In genomic region chr16:42873942-42874341, GRCm38 (mm10) we compare ENCODE assay signal across 8 mouse cellular contexts. TPM values are rescaled to one million over a fixed set of nuclear protein-coding genes. Genes with fewer than 3 reads are reported as not detected.
DNase-seq lines count a peak whose midpoint lies in the region; ATAC-seq and TF ChIP-seq lines count a peak whose summit lies in the region.

No protein-coding gene starts in this region.

- peak overlapping the region; percentile 48 for H3K4me2 ChIP-seq in intestine, embryonic 14.5 days (ENCODE audit: low read length)
- no peak overlapping the region for H3K4me2 ChIP-seq in intestine, postnatal 0 days (replicated peaks; ENCODE audit: low read depth)
- peak overlapping the region; percentile 40; the same call in 1 of the 2 replicates for H3K4me2 ChIP-seq in stomach, embryonic 14.5 days (replicated peaks; ENCODE audit: low read depth, low read length)
- H3K4me2 ChIP-seq in stomach, postnatal 0 days (replicated peaks; ENCODE audit: low read depth) = no peak overlapping the region

- no peaks in the 10 kb centered on the region for H3K36me3 ChIP-seq in intestine, embryonic 14.5 days (ENCODE audit: control insufficient read depth, insufficient read depth, low read length)
- H3K36me3 ChIP-seq in intestine, postnatal 0 days (ENCODE audit: control insufficient read depth, insufficient read depth) = no peaks in the 10 kb centered on the region
- no peaks in the 10 kb centered on the region for H3K36me3 ChIP-seq in stomach, embryonic 14.5 days (ENCODE audit: control insufficient read depth, insufficient read depth, low read length)
- H3K36me3 ChIP-seq in stomach, postnatal 0 days (ENCODE audit: control insufficient read depth, insufficient read depth, low read length) = no peaks in the 10 kb centered on the region

- H3K9ac ChIP-seq in intestine, embryonic 14.5 days (ENCODE audit: low read length) = no peak overlapping the region
- H3K9ac ChIP-seq in intestine, postnatal 0 days (ENCODE audit: low read depth, low read length) = no peak overlapping the region
- no peak overlapping the region for H3K9ac ChIP-seq in stomach, embryonic 14.5 days (replicated peaks; ENCODE audit: low read depth, low read length)
- no peak overlapping the region for H3K9ac ChIP-seq in stomach, postnatal 0 days (ENCODE audit: low read length)

- peaks cover 8% of the 10 kb centered on the region; the same call in 1 of the 2 replicates for H3K4me1 ChIP-seq in intestine, embryonic 14.5 days (replicated peaks; ENCODE audit: control insufficient read depth, insufficient read depth, low read length)
- H3K4me1 ChIP-seq in intestine, postnatal 0 days (replicated peaks; ENCODE audit: control insufficient read depth, insufficient read depth, low read length) = 0 out of 2 replicates have a peak, but pooled peaks cover 4% of the 10 kb centered on the region
- no peaks in the 10 kb centered on the region for H3K4me1 ChIP-seq in stomach, embryonic 14.5 days (ENCODE audit: control insufficient read depth, insufficient read depth, low read length)
- no peaks in the 10 kb centered on the region for H3K4me1 ChIP-seq in stomach, postnatal 0 days (replicated peaks; ENCODE audit: control insufficient read depth, insufficient read depth)

- ATAC-seq in intestine, embryonic 14.5 days (replicated peaks; ENCODE audit: low FRiP score, low TSS enrichment, low read depth) = no peak
- ATAC-seq in intestine, postnatal 0 days = no peak
- no peak for ATAC-seq in stomach, embryonic 14.5 days (ENCODE audit: insufficient number of reproducible peaks, insufficient read depth, low FRiP score, low read depth)
- ATAC-seq in stomach, postnatal 0 days (ENCODE audit: low FRiP score, low TSS enrichment) = no peak
- ATAC-seq in megakaryocyte-erythroid progenitor cell, adult 5-6 weeks (replicated peaks; ENCODE audit: low FRiP score, low TSS enrichment, poor library complexity, severe bottlenecking) = no peak
- ATAC-seq in erythroblast, adult 5-6 weeks (replicated peaks; ENCODE audit: low FRiP score, poor library complexity, severe bottlenecking) = no peak

- no peak for TF ChIP-seq CTCF in intestine, postnatal 0 days (IDR thresholded peaks at IDR 0.05; ENCODE audit: low read depth)
- no peak for TF ChIP-seq CTCF in stomach, postnatal 0 days (IDR thresholded peaks at IDR 0.05; ENCODE audit: low read depth)

- no peak overlapping the region for H3K4me3 ChIP-seq in intestine, embryonic 14.5 days (ENCODE audit: low read depth, low read length)
- H3K4me3 ChIP-seq in intestine, postnatal 0 days (ENCODE audit: low read depth, low read length) = no peak overlapping the region
- no peak overlapping the region for H3K4me3 ChIP-seq in stomach, embryonic 14.5 days (ENCODE audit: low read depth, low read length)
- H3K4me3 ChIP-seq in stomach, postnatal 0 days (ENCODE audit: low read depth, low read length) = no peak overlapping the region

- H3K9me3 ChIP-seq in intestine, embryonic 14.5 days (ENCODE audit: control insufficient read depth, low read length) = no peaks in the 10 kb centered on the region
- no peaks in the 10 kb centered on the region for H3K9me3 ChIP-seq in intestine, postnatal 0 days (ENCODE audit: control insufficient read depth)
- H3K9me3 ChIP-seq in stomach, embryonic 14.5 days (ENCODE audit: control insufficient read depth, low read depth, low read length) = no peaks in the 10 kb centered on the region
- no peaks in the 10 kb centered on the region for H3K9me3 ChIP-seq in stomach, postnatal 0 days (ENCODE audit: control insufficient read depth, low read length)

- TF ChIP-seq EP300 in stomach, postnatal 0 days (optimal IDR thresholded peaks at IDR 0.05) = no peak

- H3K27ac ChIP-seq in intestine, embryonic 14.5 days (ENCODE audit: low read depth) = peak overlapping the region; percentile 90
- no peak overlapping the region for H3K27ac ChIP-seq in intestine, postnatal 0 days (ENCODE audit: low read depth, low read length)
- H3K27ac ChIP-seq in stomach, embryonic 14.5 days (ENCODE audit: low read length) = peak overlapping the region; percentile 94
- no peak overlapping the region for H3K27ac ChIP-seq in stomach, postnatal 0 days (replicated peaks)

- peak; percentile 8 for DNase-seq in embryo, embryonic 10.5 days (ENCODE audit: low spot score)
- no peak for DNase-seq in embryo, embryonic 9.5 days (ENCODE audit: extremely low spot score)
- DNase-seq in intestine, embryonic 14.5 days (ENCODE audit: low spot score) = no peak
- DNase-seq in stomach, postnatal 0 days (ENCODE audit: low spot score) = no peak

- WGBS in intestine, embryonic 14.5 days = 55% methylated on average over 3 of the region's 3 CpGs
- WGBS in intestine, postnatal 0 days = 65% methylated on average over 3 of the region's 3 CpGs
- WGBS in stomach, embryonic 14.5 days = 44% methylated on average over 3 of the region's 3 CpGs
- 39% methylated on average over 3 of the region's 3 CpGs for WGBS in stomach, postnatal 0 days

- H3K27me3 ChIP-seq in intestine, embryonic 14.5 days (replicated peaks; ENCODE audit: control insufficient read depth, insufficient read depth, low read length) = no peaks in the 10 kb centered on the region
- H3K27me3 ChIP-seq in intestine, postnatal 0 days (replicated peaks; ENCODE audit: control insufficient read depth, insufficient read depth, low read length) = no peaks in the 10 kb centered on the region
- H3K27me3 ChIP-seq in stomach, embryonic 14.5 days (ENCODE audit: control insufficient read depth, insufficient read depth, low read length) = no peaks in the 10 kb centered on the region
- H3K27me3 ChIP-seq in stomach, postnatal 0 days (ENCODE audit: control insufficient read depth, insufficient read depth, low read length) = no peaks in the 10 kb centered on the region

RNA-seq across cellular contexts. Expression of gene Zbtb20, which starts 1.7 kb away (rescaled TPM):
- 26.9 and 27.3 TPM in 2 replicates for polyA plus RNA-seq in intestine, embryonic 14.5 days (2014; fragmentation: Nextera tagmentation; extraction: Ambion mirVana)
- polyA plus RNA-seq in intestine, postnatal 0 days (2015; fragmentation: Nextera tagmentation; extraction: Ambion mirVana) = 10.6 and 13.3 TPM in 2 replicates
- polyA plus RNA-seq in stomach, embryonic 14.5 days (2014; fragmentation: Nextera tagmentation; extraction: Ambion mirVana) = 30.0 and 35.1 TPM in 2 replicates
- 15.7 and 20.2 TPM in 2 replicates for polyA plus RNA-seq in stomach, postnatal 0 days (2015; fragmentation: Nextera tagmentation; extraction: Ambion mirVana)
- 8.1 and 14.9 TPM in 2 replicates for total RNA-seq in megakaryocyte-erythroid progenitor cell, adult 5-6 weeks (2014; fragmentation: Nextera tagmentation)
- total RNA-seq in megakaryocyte-erythroid progenitor cell, adult 5-6 weeks (2017) = 9.4 and 22.7 TPM in 2 replicates
- total RNA-seq in erythroblast, adult 5-6 weeks (2015; ENCODE audit: low replicate concordance) = 2.5 and 3.6 TPM in 2 replicates
- 0.56 and 3.3 TPM in 2 replicates for total RNA-seq in erythroblast, adult 5-6 weeks (2017; ENCODE audit: low replicate concordance)

Comparison
In these comparisons a context has a peak if more than half of its experiments do, and no peak if none do; other contexts are left out.
1. H3K27ac ChIP-seq: peak in intestine, embryonic 14.5 days (single experiment) and stomach, embryonic 14.5 days (single experiment); none in intestine, postnatal 0 days (single experiment) and stomach, postnatal 0 days (single experiment).
2. H3K4me2 ChIP-seq: peak in intestine, embryonic 14.5 days (single experiment) and stomach, embryonic 14.5 days (single experiment); none in intestine, postnatal 0 days (single experiment) and stomach, postnatal 0 days (single experiment).